Mouse (Mus musculus): ENCODE data around the gene Cd3e.

GRCm38 (mm10) chr9:44954432-44954831 lies 55.0 kb downstream of the Cd3e start:
- TF ChIP-seq CTCF (IDR thresholded peaks at IDR 0.05; ENCODE audit: low read depth) (no peak), EP300 (IDR thresholded peaks at IDR 0.05; ENCODE audit: low read depth) (no peak)
